Mouse (Mus musculus): ENCODE results near the gene Snx29.

GRCm38 (mm10) chr16:11331030-11331429 lies 8.3 kb downstream of the Snx29 start:
- TF ChIP-seq CTCF (IDR thresholded peaks at IDR 0.05; ENCODE audit: low read depth, low read length) (no peak), POLR2A (IDR thresholded peaks at IDR 0.05; ENCODE audit: extremely low read depth, insufficient read depth, low read length) (no peak)
